Mouse (Mus musculus): ENCODE measurements around the gene Lrrc55.

DNA sequence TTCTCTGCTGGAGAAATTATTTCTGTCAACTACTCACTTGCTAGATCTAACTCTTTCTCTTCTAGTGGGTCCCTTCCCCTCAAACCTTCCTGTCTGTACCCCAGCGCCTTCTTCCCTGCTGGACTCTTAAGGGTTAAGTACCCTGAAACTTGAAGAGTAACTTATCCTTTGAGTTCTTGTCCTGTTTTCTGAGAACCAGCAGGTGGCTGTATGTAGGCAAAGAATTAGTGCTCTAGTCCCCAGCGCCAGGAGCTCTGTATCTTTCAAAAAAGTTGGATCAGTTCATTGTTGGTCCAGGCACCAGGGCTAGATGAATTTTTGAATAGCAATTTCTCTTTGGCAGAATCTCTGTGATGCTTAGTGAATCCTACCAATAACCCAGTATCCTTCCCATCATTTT is 58.9 kb downstream of the Lrrc55 start:
- TF ChIP-seq MAX (IDR thresholded peaks at IDR 0.05; ENCODE audit: low read length) (no peak), ETS1 (IDR thresholded peaks at IDR 0.05; ENCODE audit: low read depth, low read length) (no peak), POLR2AphosphoS2 (IDR thresholded peaks at IDR 0.05; ENCODE audit: low read length) (no peak), HCFC1 (IDR thresholded peaks at IDR 0.05; ENCODE audit: low read depth, low read length) (no peak), EP300 (IDR thresholded peaks at IDR 0.05; ENCODE audit: low read depth in 1 of 2, low read length in 2 of 2) (no peak), ZC3H11A (IDR thresholded peaks at IDR 0.05; ENCODE audit: low read depth, low read length) (no peak), POLR2A (IDR thresholded peaks at IDR 0.05; ENCODE audit: control insufficient read depth in 1 of 2, insufficient read depth in 1 of 2, low read depth in 1 of 2, low read length in 2 of 2, poor library complexity in 1 of 2) (no peak), MAZ (IDR thresholded peaks at IDR 0.05; ENCODE audit: low read depth, low read length) (no peak), CTCF (IDR thresholded peaks at IDR 0.05 in 2 of 3, conservative IDR thresholded peaks at IDR 0.05 in 1 of 3; ENCODE audit: control insufficient read depth in 1 of 3, insufficient read depth in 1 of 3, low read depth in 2 of 3, low read length in 3 of 3, poor library complexity in 1 of 3, severe bottlenecking in 1 of 3) (no peak), MYC (IDR thresholded peaks at IDR 0.05; ENCODE audit: low read depth, low read length) (no peak), POLR2AphosphoS5 (IDR thresholded peaks at IDR 0.05; ENCODE audit: borderline replicate concordance, low read depth, low read length) (no peak), NRF1 (IDR thresholded peaks at IDR 0.05; ENCODE audit: insufficient read depth, low read depth, low read length, poor library complexity, severe bottlenecking) (no peak), E2F4 (IDR thresholded peaks at IDR 0.05; ENCODE audit: borderline replicate concordance, low read depth, low read length) (no peak)
